Mouse (Mus musculus): ENCODE measurements at regions not wholly inside any gene's neighbourhood (a gene's known extent, or its start where the extent isn't known, plus 50 kb on each side); places are given as distances from the start of the nearest gene placed in this dataset.

GRCm38 (mm10) chr7:83369191-83369590 lies 215.5 kb upstream of the Tmc3 start:
- H3K9ac ChIP-seq (ENCODE audit: low read depth, low read length): no peak overlapping the region
- H3K27ac ChIP-seq (replicated peaks; ENCODE audit: insufficient read depth, low read depth, low read length): no peak overlapping the region
- no peak for TF ChIP-seq POLR2A (IDR thresholded peaks at IDR 0.05; ENCODE audit: extremely low read depth, insufficient read depth, low read length)
- no peak for DNase-seq (ENCODE audit: extremely low read depth, low read depth, low spot score)
- H3K4me1 ChIP-seq (ENCODE audit: control insufficient read depth, insufficient read depth, low read length): no peaks in the 10 kb centered on the region
- no peaks in the 10 kb centered on the region for H3K79me2 ChIP-seq (ENCODE audit: control insufficient read depth, insufficient read depth, low read length)
- H3K4me3 ChIP-seq (ENCODE audit: insufficient read depth, low read depth, low read length): no peak overlapping the region
- H3K27me3 ChIP-seq (ENCODE audit: control insufficient read depth, insufficient read depth, low read length): no peaks in the 10 kb centered on the region
- H3K36me3 ChIP-seq (ENCODE audit: control insufficient read depth, insufficient read depth, low read length): no peaks in the 10 kb centered on the region
- WGBS: 69% methylated on average over 3 of the region's 3 CpGs

GRCm38 (mm10) chr7:83369605-83370004 lies 215.1 kb upstream of the Tmc3 start:
- Histone ChIP-seq H3K27ac (replicated peaks; ENCODE audit: insufficient read depth, low read depth, low read length) (no peak overlapping the region), H3K36me3 (ENCODE audit: control insufficient read depth, insufficient read depth, low read length) (no peaks in the 10 kb centered on the region), H3K4me3 (ENCODE audit: insufficient read depth, low read depth, low read length) (no peak overlapping the region), H3K4me1 (ENCODE audit: control insufficient read depth, insufficient read depth, low read length) (no peaks in the 10 kb centered on the region), H3K79me2 (ENCODE audit: control insufficient read depth, insufficient read depth, low read length) (no peaks in the 10 kb centered on the region), H3K27me3 (ENCODE audit: control insufficient read depth, insufficient read depth, low read length) (no peaks in the 10 kb centered on the region), H3K9ac (ENCODE audit: low read depth, low read length) (no peak overlapping the region)
- TF ChIP-seq CTCF (IDR thresholded peaks at IDR 0.05; ENCODE audit: low read depth, low read length) (no peak), POLR2A (IDR thresholded peaks at IDR 0.05; ENCODE audit: extremely low read depth, insufficient read depth, low read length) (no peak)
- DNase-seq (ENCODE audit: extremely low read depth, low read depth, low spot score): no peak
- 95% methylated on average over 6 of the region's 6 CpGs for WGBS

- WGBS: 82% methylated on average over 1 of the region's 1 CpGs
Measured at GRCm38 (mm10) chr7:83376826-83377225, 207.9 kb upstream of the Tmc3 start.

GRCm38 (mm10) chr7:83381381-83382181 lies 203.1 kb upstream of the Tmc3 start:
- DNase-seq (ENCODE audit: extremely low read depth, low read depth, low spot score): no peak
- Histone ChIP-seq H3K4me3 (ENCODE audit: insufficient read depth, low read depth, low read length) (no peak overlapping the region), H3K27me3 (ENCODE audit: control insufficient read depth, insufficient read depth, low read length) (no peaks in the 10 kb centered on the region), H3K27ac (replicated peaks; ENCODE audit: insufficient read depth, low read depth, low read length) (no peak overlapping the region), H3K9ac (ENCODE audit: low read depth, low read length) (no peak overlapping the region), H3K36me3 (ENCODE audit: control insufficient read depth, insufficient read depth, low read length) (no peaks in the 10 kb centered on the region), H3K79me2 (ENCODE audit: control insufficient read depth, insufficient read depth, low read length) (no peaks in the 10 kb centered on the region), H3K4me1 (ENCODE audit: control insufficient read depth, insufficient read depth, low read length) (no peaks in the 10 kb centered on the region)
- no peak for TF ChIP-seq POLR2A (IDR thresholded peaks at IDR 0.05; ENCODE audit: extremely low read depth, insufficient read depth, low read length)
- TF ChIP-seq CTCF (IDR thresholded peaks at IDR 0.05; ENCODE audit: low read depth, low read length): no peak
- WGBS: 69% methylated on average over 7 of the region's 7 CpGs

More at GRCm38 (mm10) chr7:83376826-83377225, 207.9 kb upstream of the Tmc3 start:
- Histone ChIP-seq H3K27me3 (ENCODE audit: control insufficient read depth, insufficient read depth, low read length) (no peaks in the 10 kb centered on the region), H3K79me2 (ENCODE audit: control insufficient read depth, insufficient read depth, low read length) (no peaks in the 10 kb centered on the region), H3K27ac (replicated peaks; ENCODE audit: insufficient read depth, low read depth, low read length) (no peak overlapping the region), H3K4me3 (ENCODE audit: insufficient read depth, low read depth, low read length) (no peak overlapping the region), H3K4me1 (ENCODE audit: control insufficient read depth, insufficient read depth, low read length) (no peaks in the 10 kb centered on the region), H3K36me3 (ENCODE audit: control insufficient read depth, insufficient read depth, low read length) (no peaks in the 10 kb centered on the region), H3K9ac (ENCODE audit: low read depth, low read length) (no peak overlapping the region)
- no peak for DNase-seq (ENCODE audit: extremely low read depth, low read depth, low spot score)
- no peak for TF ChIP-seq CTCF (IDR thresholded peaks at IDR 0.05; ENCODE audit: low read depth, low read length)

GRCm38 (mm10) chr7:83382803-83383363 lies 201.8 kb upstream of the Tmc3 start:
- TF ChIP-seq POLR2A (IDR thresholded peaks at IDR 0.05; ENCODE audit: extremely low read depth, insufficient read depth, low read length) (no peak), CTCF (IDR thresholded peaks at IDR 0.05; ENCODE audit: low read depth, low read length) (no peak)
- no peaks in the 10 kb centered on the region for H3K79me2 ChIP-seq (ENCODE audit: control insufficient read depth, insufficient read depth, low read length)
- H3K4me3 ChIP-seq (ENCODE audit: insufficient read depth, low read depth, low read length): no peak overlapping the region
- 38% methylated on average over 8 of the region's 8 CpGs for WGBS
- no peaks in the 10 kb centered on the region for H3K36me3 ChIP-seq (ENCODE audit: control insufficient read depth, insufficient read depth, low read length)
- no peak overlapping the region for H3K9ac ChIP-seq (ENCODE audit: low read depth, low read length)
- no peaks in the 10 kb centered on the region for H3K4me1 ChIP-seq (ENCODE audit: control insufficient read depth, insufficient read depth, low read length)
- H3K27ac ChIP-seq (replicated peaks; ENCODE audit: insufficient read depth, low read depth, low read length): no peak overlapping the region
- H3K27me3 ChIP-seq (ENCODE audit: control insufficient read depth, insufficient read depth, low read length): no peaks in the 10 kb centered on the region
- DNase-seq (ENCODE audit: extremely low read depth, low read depth, low spot score): no peak

GRCm38 (mm10) chr7:83391388-83391787 lies 193.3 kb upstream of the Tmc3 start:
- no peaks in the 10 kb centered on the region for H3K36me3 ChIP-seq (ENCODE audit: control insufficient read depth, insufficient read depth, low read length)
- 84% methylated on average over 5 of the region's 5 CpGs for WGBS

More at GRCm38 (mm10) chr7:83391388-83391787, 193.3 kb upstream of the Tmc3 start:
- Histone ChIP-seq H3K27me3 (ENCODE audit: control insufficient read depth, insufficient read depth, low read length) (no peaks in the 10 kb centered on the region), H3K9ac (ENCODE audit: low read depth, low read length) (no peak overlapping the region), H3K4me1 (ENCODE audit: control insufficient read depth, insufficient read depth, low read length) (no peaks in the 10 kb centered on the region), H3K27ac (replicated peaks; ENCODE audit: insufficient read depth, low read depth, low read length) (no peak overlapping the region), H3K4me3 (ENCODE audit: insufficient read depth, low read depth, low read length) (no peak overlapping the region), H3K79me2 (ENCODE audit: control insufficient read depth, insufficient read depth, low read length) (no peaks in the 10 kb centered on the region)
- no peak for DNase-seq (ENCODE audit: extremely low read depth, low read depth, low spot score)
- TF ChIP-seq CTCF (IDR thresholded peaks at IDR 0.05; ENCODE audit: low read depth, low read length) (no peak), POLR2A (IDR thresholded peaks at IDR 0.05; ENCODE audit: extremely low read depth, insufficient read depth, low read length) (no peak)

Data from liver, adult 2 months (tissue).